Mouse (Mus musculus) limb, embryonic 11.5 days (tissue): Measurements from ENCODE around the gene Prr23a1. TPM values are rescaled to one million over a fixed set of nuclear protein-coding genes. Genes with fewer than 3 reads are reported as not detected.
"Not testable (repeated sequence)": the region's sequence is repeated elsewhere in the genome, so short reads cannot be mapped to it uniquely, and the experiment has no call there.

ENCODE experiments used
- ATAC-seq: fragments of 200-750 bp; cut with Nextera tagmentation; 2 replicates; pipeline ENCODE4 v1.8.0; 2017; ENCODE audit warnings: low read depth; ENCODE audit not compliant: insufficient number of reproducible peaks, low FRiP score, low TSS enrichment
- DNase-seq: peaks from one replicate; pipeline ENCODE4 v3.0.0-alpha.2; 2015; ENCODE audit warnings: low spot score
- H3K27ac ChIP-seq: fragments of 300-500 bp; sonication (generic); replicated peaks from 2 replicates; pipeline ENCODE4 v1.5.1; 2014; ENCODE audit warnings: low read depth, mild to moderate bottlenecking, low read length
- H3K27me3 ChIP-seq: fragments of 300-500 bp; sonication (generic); 2 replicates; pipeline ENCODE4 v1.6.1; 2014; ENCODE audit warnings: mild to moderate bottlenecking, low read length, mixed read lengths; ENCODE audit not compliant: control insufficient read depth, insufficient read depth
- H3K36me3 ChIP-seq: fragments of 300-500 bp; sonication (generic); 2 replicates; pipeline ENCODE4 v1.6.1; 2014; ENCODE audit warnings: mild to moderate bottlenecking, low read length, moderate library complexity, mixed read lengths; ENCODE audit not compliant: control insufficient read depth, insufficient read depth
- H3K4me1 ChIP-seq: fragments of 300-500 bp; sonication (generic); 2 replicates; pipeline ENCODE4 v1.6.1; 2014; ENCODE audit warnings: low read length, mixed read lengths; ENCODE audit not compliant: control insufficient read depth, insufficient read depth
- H3K4me2 ChIP-seq: fragments of 300-500 bp; sonication (generic); 2 replicates; pipeline ENCODE4 v1.6.1; 2014; ENCODE audit warnings: low read depth, mild to moderate bottlenecking, moderate library complexity; ENCODE audit not compliant: severe bottlenecking
- H3K4me3 ChIP-seq: fragments of 300-500 bp; sonication (generic); 2 replicates; pipeline ENCODE4 v1.5.1; 2014; ENCODE audit warnings: low read depth, low read length
- H3K9ac ChIP-seq: fragments of 300-500 bp; sonication (generic); 2 replicates; pipeline ENCODE4 v1.6.1; 2014; ENCODE audit warnings: mild to moderate bottlenecking, low read length
- H3K9me3 ChIP-seq: fragments of 300-500 bp; sonication (generic); 2 replicates; pipeline ENCODE4 v1.6.1; 2016; ENCODE audit warnings: low read length; ENCODE audit not compliant: control insufficient read depth
- WGBS: fragments of 180-500 bp; shearing (Covaris S2); extraction: QIAGEN DNeasy Blood & Tissue Kit; methylation state at CpG from one replicate; pipeline ENCODE4 v1.1.7; 2014; 5-methylcytosine and 5-hydroxymethylcytosine counted together
- polyA plus RNA-seq: library from polyadenylated mRNA; unstranded; fragments of >200 nt; fragmentation: Nextera tagmentation; extraction: Ambion mirVana; gene quantifications from 2 replicates; pipeline ENCODE4 v1.2.1, GENCODE M21; 2014

The Prr23a1 gene
- not detected in 2 replicates for polyA plus RNA-seq

GRCm38 (mm10) chr9:98842117-98842516, at the start of gene Prr23a1:
Prr23a1 (plus strand) TSS chr9:98842503.
- Histone ChIP-seq H3K4me3 (no peak within 1 kb of the TSS), H3K27me3 (no peaks in the 10 kb centered on the region), H3K36me3 (no peaks in the 10 kb centered on the region), H3K4me2 (no peak within 1 kb of the TSS), H3K9ac (no peak within 1 kb of the TSS), H3K9me3 (no peaks in the 10 kb centered on the region), H3K27ac (no peak within 1 kb of the TSS), H3K4me1 (no peaks in the 10 kb centered on the region)
- WGBS = 53% methylated on average over 22 of the region's 22 CpGs
- DNase-seq (no peak), ATAC-seq (no peak)

- 92% methylated on average over 1 of the region's 1 CpGs for WGBS
- H3K4me1 ChIP-seq = no peaks in the 10 kb centered on the region
- no peaks in the 10 kb centered on the region for H3K27me3 ChIP-seq
- no peak overlapping the region for H3K9ac ChIP-seq
- H3K36me3 ChIP-seq = no peaks in the 10 kb centered on the region
- H3K4me2 ChIP-seq = no peak overlapping the region
- no peak overlapping the region for H3K27ac ChIP-seq
- no peak overlapping the region for H3K4me3 ChIP-seq
- no peaks in the 10 kb centered on the region for H3K9me3 ChIP-seq
- DNase-seq (no peak), ATAC-seq (no peak)
Observed at GRCm38 (mm10) chr9:98799021-98799420, 43.3 kb upstream of the Prr23a1 start.

GRCm38 (mm10) chr9:98803971-98804370, 38.3 kb upstream of the Prr23a1 start:
- no peak overlapping the region for H3K4me2 ChIP-seq
- no peak for DNase-seq
- no peaks in the 10 kb centered on the region for H3K9me3 ChIP-seq
- no peak overlapping the region for H3K4me3 ChIP-seq
- no peaks in the 10 kb centered on the region for H3K27me3 ChIP-seq
- no peak overlapping the region for H3K9ac ChIP-seq
- H3K36me3 ChIP-seq = no peaks in the 10 kb centered on the region
- ATAC-seq = no peak
- WGBS = 57% methylated on average over 12 of the region's 12 CpGs
- no peaks in the 10 kb centered on the region for H3K4me1 ChIP-seq
- no peak overlapping the region for H3K27ac ChIP-seq

GRCm38 (mm10) chr9:98805511-98805910, 36.8 kb upstream of the Prr23a1 start:
- ATAC-seq (no peak), DNase-seq (no peak)
- Histone ChIP-seq H3K4me1 (no peaks in the 10 kb centered on the region), H3K4me3 (no peak overlapping the region), H3K36me3 (no peaks in the 10 kb centered on the region), H3K27ac (no peak overlapping the region), H3K27me3 (no peaks in the 10 kb centered on the region), H3K4me2 (no peak overlapping the region), H3K9me3 (no peaks in the 10 kb centered on the region), H3K9ac (no peak overlapping the region)
- WGBS = 81% methylated on average over 15 of the region's 15 CpGs

- WGBS = 81% methylated on average over 3 of the region's 3 CpGs
- ATAC-seq = no peak
- no peak for DNase-seq
- H3K27me3 ChIP-seq = no peaks in the 10 kb centered on the region
- no peaks in the 10 kb centered on the region for H3K36me3 ChIP-seq
- H3K4me2 ChIP-seq = no peak overlapping the region
- H3K4me3 ChIP-seq = no peak overlapping the region
- no peak overlapping the region for H3K9ac ChIP-seq
- H3K9me3 ChIP-seq = no peaks in the 10 kb centered on the region
- no peak overlapping the region for H3K27ac ChIP-seq
- no peaks in the 10 kb centered on the region for H3K4me1 ChIP-seq
Observed at GRCm38 (mm10) chr9:98805934-98806333, 36.4 kb upstream of the Prr23a1 start.

GRCm38 (mm10) chr9:98807631-98808030, 34.7 kb upstream of the Prr23a1 start:
- ATAC-seq (no peak), DNase-seq (no peak)
- Histone ChIP-seq H3K27me3 (no peaks in the 10 kb centered on the region), H3K4me3 (no peak overlapping the region), H3K9me3 (no peaks in the 10 kb centered on the region), H3K4me2 (no peak overlapping the region), H3K4me1 (no peaks in the 10 kb centered on the region), H3K9ac (no peak overlapping the region), H3K27ac (no peak overlapping the region), H3K36me3 (no peaks in the 10 kb centered on the region)
- WGBS = 85% methylated on average over 8 of the region's 8 CpGs

GRCm38 (mm10) chr9:98809526-98809925, 32.8 kb upstream of the Prr23a1 start:
- H3K4me2 ChIP-seq = not testable (repeated sequence)

GRCm38 (mm10) chr9:98816066-98816465, 26.2 kb upstream of the Prr23a1 start:
- H3K36me3 ChIP-seq = no peaks in the 10 kb centered on the region
- H3K4me2 ChIP-seq = no peak overlapping the region
- H3K9ac ChIP-seq = no peak overlapping the region
- ATAC-seq (no peak), DNase-seq (no peak)
- no peaks in the 10 kb centered on the region for H3K4me1 ChIP-seq
- no peaks in the 10 kb centered on the region for H3K27me3 ChIP-seq
- 75% methylated on average over 3 of the region's 3 CpGs for WGBS
- no peaks in the 10 kb centered on the region for H3K9me3 ChIP-seq
- H3K4me3 ChIP-seq = no peak overlapping the region
- H3K27ac ChIP-seq = no peak overlapping the region

More at GRCm38 (mm10) chr9:98809526-98809925, 32.8 kb upstream of the Prr23a1 start:
- H3K4me3 ChIP-seq, H3K4me1 ChIP-seq, H3K27ac ChIP-seq, H3K36me3 ChIP-seq, H3K9me3 ChIP-seq, H3K27me3 ChIP-seq, ATAC-seq, H3K9ac ChIP-seq: not testable (repeated sequence)
- WGBS = 64% methylated on average over 2 of the region's 2 CpGs
- peak; percentile 65 for DNase-seq

GRCm38 (mm10) chr9:98817592-98817991, 24.7 kb upstream of the Prr23a1 start:
- Histone ChIP-seq H3K9me3 (no peaks in the 10 kb centered on the region), H3K4me1 (no peaks in the 10 kb centered on the region), H3K36me3 (no peaks in the 10 kb centered on the region), H3K4me2 (no peak overlapping the region), H3K27ac (no peak overlapping the region), H3K27me3 (no peaks in the 10 kb centered on the region), H3K4me3 (no peak overlapping the region), H3K9ac (no peak overlapping the region)
- 90% methylated on average over 7 of the region's 7 CpGs for WGBS
- ATAC-seq = no peak
- no peak for DNase-seq
